Mouse (Mus musculus) stomach, postnatal 0 days (tissue): ENCODE measurements around the gene Nat8f1.

Experiments used
- CTCF ChIP-seq: IDR thresholded peaks from 2 replicates; pipeline ENCODE4 v1.5.1; 2016; ENCODE audit warnings: antibody characterized with exemption, low read depth, mild to moderate bottlenecking, moderate library complexity
- EP300 ChIP-seq: optimal IDR thresholded peaks from 2 replicates; pipeline ENCODE3; 2016; ENCODE audit warnings: antibody characterized with exemption

- TF ChIP-seq CTCF (no peak), EP300 (no peak)
Observed at GRCm38 (mm10) chr6:85957581-85957980, 42.1 kb upstream of the Nat8f1 start.
